Mouse (Mus musculus) intestine, embryonic 15.5 days (tissue): ENCODE data around the gene Gsdme. TPM values are rescaled to one million over a fixed set of nuclear protein-coding genes. Genes with fewer than 3 reads are reported as not detected.

Source experiments
- ATAC-seq: fragments of 200-750 bp; cut with Nextera tagmentation; 2 replicates; pipeline ENCODE4 v1.8.0; 2017; ENCODE audit warnings: moderate TSS enrichment, moderate library complexity
- H3K27ac ChIP-seq: fragments of 300-500 bp; sonication (generic); 2 replicates; pipeline ENCODE4 v1.5.1; 2015; ENCODE audit warnings: mild to moderate bottlenecking, inconsistent platforms
- H3K27me3 ChIP-seq: fragments of 300-500 bp; sonication (generic); replicated peaks from 2 replicates; pipeline ENCODE4 v1.6.1; 2015; ENCODE audit warnings: inconsistent platforms
- H3K36me3 ChIP-seq: fragments of 300-500 bp; sonication (generic); 2 replicates; pipeline ENCODE4 v1.6.1; 2015; ENCODE audit warnings: inconsistent platforms
- H3K4me1 ChIP-seq: fragments of 300-500 bp; sonication (generic); replicated peaks from 2 replicates; pipeline ENCODE4 v1.6.1; 2015; ENCODE audit warnings: inconsistent platforms
- H3K4me2 ChIP-seq: fragments of 300-500 bp; sonication (generic); replicated peaks from 2 replicates; pipeline ENCODE4 v1.6.1; 2015; ENCODE audit warnings: mild to moderate bottlenecking, inconsistent platforms
- H3K4me3 ChIP-seq: fragments of 300-500 bp; sonication (generic); replicated peaks from 2 replicates; pipeline ENCODE4 v1.5.1; 2015; ENCODE audit warnings: inconsistent platforms
- H3K9ac ChIP-seq: fragments of 300-500 bp; sonication (generic); 2 replicates; pipeline ENCODE4 v1.6.1; 2015; ENCODE audit warnings: inconsistent platforms
- H3K9me3 ChIP-seq: fragments of 300-500 bp; sonication (generic); 2 replicates; pipeline ENCODE4 v1.6.1; 2016; ENCODE audit warnings: inconsistent platforms
- WGBS: fragments of 180-500 bp; shearing (Covaris S2); methylation state at CpG from one replicate; pipeline ENCODE4 v1.1.7; 2015; 5-methylcytosine and 5-hydroxymethylcytosine counted together
- polyA plus RNA-seq: library from polyadenylated mRNA; unstranded; fragments of >200 nt; fragmentation: Nextera tagmentation; extraction: Ambion mirVana; gene quantifications from 2 replicates; pipeline ENCODE4 v1.2.1, GENCODE M21; 2015

Gene Gsdme
- polyA plus RNA-seq, 1 experiment from 2014 or later = 31.1 TPM

- Histone ChIP-seq H3K27me3 (no peaks in the 10 kb centered on the region), H3K9ac (no peak overlapping the region), H3K4me3 (no peak overlapping the region), H3K27ac (no peak overlapping the region), H3K4me1 (no peaks in the 10 kb centered on the region), H3K4me2 (no peak overlapping the region), H3K36me3 (no peaks in the 10 kb centered on the region), H3K9me3 (no peaks in the 10 kb centered on the region)
- 0 out of 2 replicates have a peak, but pooled peaks have one; percentile 55 for ATAC-seq
- 75% methylated on average over 7 of the region's 7 CpGs for WGBS
These were observed 16.0 kb upstream of the Gsdme start for GRCm38 (mm10) chr6:50279642-50280041.

GRCm38 (mm10) chr6:50273947-50274346, 10.3 kb upstream of the Gsdme start:
- WGBS = 74% methylated on average over 4 of the region's 4 CpGs
- ATAC-seq = no peak; the same call in 1 of the 2 replicates
- no peaks in the 10 kb centered on the region for H3K36me3 ChIP-seq

GRCm38 (mm10) chr6:50273416-50273815, 9.8 kb upstream of the Gsdme start:
- no peak for ATAC-seq
- no peaks in the 10 kb centered on the region for H3K4me1 ChIP-seq
- no peaks in the 10 kb centered on the region for H3K27me3 ChIP-seq
- no peak overlapping the region for H3K27ac ChIP-seq
- H3K9me3 ChIP-seq = no peaks in the 10 kb centered on the region
- no peak overlapping the region for H3K9ac ChIP-seq
- 83% methylated on average over 1 of the region's 1 CpGs for WGBS
- H3K4me3 ChIP-seq = no peak overlapping the region
- no peaks in the 10 kb centered on the region for H3K36me3 ChIP-seq
- no peak overlapping the region for H3K4me2 ChIP-seq

More at GRCm38 (mm10) chr6:50273947-50274346, 10.3 kb upstream of the Gsdme start:
- H3K9me3 ChIP-seq = no peaks in the 10 kb centered on the region
- no peak overlapping the region for H3K9ac ChIP-seq
- no peaks in the 10 kb centered on the region for H3K4me1 ChIP-seq
- no peak overlapping the region for H3K27ac ChIP-seq
- H3K4me2 ChIP-seq = no peak overlapping the region
- H3K4me3 ChIP-seq = no peak overlapping the region
- H3K27me3 ChIP-seq = no peaks in the 10 kb centered on the region

GRCm38 (mm10) chr6:50262310-50262709, 1.4 kb downstream of the Gsdme start:
- WGBS = 30% methylated on average over 7 of the region's 7 CpGs
- Histone ChIP-seq H3K4me3 (0 out of 2 replicates have a peak overlapping the region, but pooled peaks have one; percentile 51), H3K36me3 (no peaks in the 10 kb centered on the region), H3K27ac (no peak overlapping the region), H3K9ac (0 out of 2 replicates have a peak overlapping the region, but pooled peaks have one; percentile 53), H3K9me3 (no peaks in the 10 kb centered on the region), H3K4me2 (peak overlapping the region; percentile 81), H3K27me3 (no peaks in the 10 kb centered on the region), H3K4me1 (peaks cover 15% of the 10 kb centered on the region)
- ATAC-seq = 0 out of 2 replicates have a peak, but pooled peaks have one; percentile 16

- Histone ChIP-seq H3K4me1 (peaks cover 15% of the 10 kb centered on the region), H3K9ac (peak overlapping the region; percentile 53), H3K27me3 (no peaks in the 10 kb centered on the region), H3K4me3 (peak overlapping the region; percentile 51), H3K4me2 (peak overlapping the region; percentile 81), H3K27ac (no peak overlapping the region), H3K9me3 (no peaks in the 10 kb centered on the region), H3K36me3 (no peaks in the 10 kb centered on the region)
- no peak; the same call in 1 of the 2 replicates for ATAC-seq
- WGBS = 4% methylated on average over 6 of the region's 6 CpGs
These were observed 1.8 kb downstream of the Gsdme start for GRCm38 (mm10) chr6:50261922-50262261.

GRCm38 (mm10) chr6:50261201-50261921, 2.3 kb downstream of the Gsdme start:
- H3K27me3 ChIP-seq = no peaks in the 10 kb centered on the region
- peak overlapping the region; percentile 53 for H3K9ac ChIP-seq
- no peaks in the 10 kb centered on the region for H3K9me3 ChIP-seq
- H3K36me3 ChIP-seq = no peaks in the 10 kb centered on the region
- WGBS = 2% methylated on average over 35 of the region's 35 CpGs
- H3K4me3 ChIP-seq = peak overlapping the region; percentile 51
- H3K4me2 ChIP-seq = peak overlapping the region; percentile 81
- ATAC-seq = peak; percentile 93
- H3K27ac ChIP-seq = no peak overlapping the region
- H3K4me1 ChIP-seq = peaks cover 15% of the 10 kb centered on the region

GRCm38 (mm10) chr6:50255356-50255755, 8.3 kb downstream of the Gsdme start:
- Histone ChIP-seq H3K27me3 (no peaks in the 10 kb centered on the region), H3K4me3 (no peak overlapping the region), H3K9ac (no peak overlapping the region), H3K4me1 (no peaks in the 10 kb centered on the region), H3K27ac (no peak overlapping the region), H3K9me3 (no peaks in the 10 kb centered on the region), H3K36me3 (no peaks in the 10 kb centered on the region), H3K4me2 (no peak overlapping the region)
- 0 out of 2 replicates have a peak, but pooled peaks have one; percentile 23 for ATAC-seq
- WGBS = 69% methylated on average over 5 of the region's 5 CpGs

GRCm38 (mm10) chr6:50254723-50255184, 8.9 kb downstream of the Gsdme start:
- no peaks in the 10 kb centered on the region for H3K36me3 ChIP-seq
- ATAC-seq = peak; percentile 51; the same call in 1 of the 2 replicates
- no peaks in the 10 kb centered on the region for H3K27me3 ChIP-seq
- peak overlapping the region; percentile 3; the same call in 1 of the 2 replicates for H3K4me2 ChIP-seq
- H3K9me3 ChIP-seq = no peaks in the 10 kb centered on the region
- no peaks in the 10 kb centered on the region for H3K4me1 ChIP-seq
- H3K9ac ChIP-seq = no peak overlapping the region
- no peak overlapping the region for H3K27ac ChIP-seq
- H3K4me3 ChIP-seq = no peak overlapping the region
- WGBS = 24% methylated on average over 10 of the region's 10 CpGs

GRCm38 (mm10) chr6:50252690-50253089, 11.0 kb downstream of the Gsdme start:
- ATAC-seq = no peak
- H3K4me2 ChIP-seq = no peak overlapping the region
- H3K27me3 ChIP-seq = no peaks in the 10 kb centered on the region
- H3K9me3 ChIP-seq = no peaks in the 10 kb centered on the region
- no peak overlapping the region for H3K9ac ChIP-seq
- H3K4me3 ChIP-seq = no peak overlapping the region
- WGBS = 57% methylated on average over 5 of the region's 5 CpGs
- no peak overlapping the region for H3K27ac ChIP-seq
- no peaks in the 10 kb centered on the region for H3K4me1 ChIP-seq
- no peaks in the 10 kb centered on the region for H3K36me3 ChIP-seq

GRCm38 (mm10) chr6:50247791-50248190, 15.9 kb downstream of the Gsdme start:
- Histone ChIP-seq H3K9ac (no peak overlapping the region), H3K4me1 (no peaks in the 10 kb centered on the region), H3K27ac (no peak overlapping the region), H3K27me3 (no peaks in the 10 kb centered on the region), H3K9me3 (no peaks in the 10 kb centered on the region), H3K4me3 (no peak overlapping the region), H3K36me3 (no peaks in the 10 kb centered on the region), H3K4me2 (no peak overlapping the region)
- no peak for ATAC-seq
- 86% methylated on average over 4 of the region's 4 CpGs for WGBS

GRCm38 (mm10) chr6:50247356-50247755, 16.3 kb downstream of the Gsdme start:
- Histone ChIP-seq H3K27me3 (no peaks in the 10 kb centered on the region), H3K9me3 (no peaks in the 10 kb centered on the region), H3K4me2 (no peak overlapping the region), H3K9ac (no peak overlapping the region), H3K4me1 (no peaks in the 10 kb centered on the region), H3K36me3 (no peaks in the 10 kb centered on the region), H3K4me3 (no peak overlapping the region), H3K27ac (no peak overlapping the region)
- 71% methylated on average over 2 of the region's 2 CpGs for WGBS
- ATAC-seq = no peak

GRCm38 (mm10) chr6:50244967-50245366, 18.7 kb downstream of the Gsdme start:
- no peaks in the 10 kb centered on the region for H3K36me3 ChIP-seq
- 78% methylated on average over 4 of the region's 4 CpGs for WGBS
- no peak for ATAC-seq
- no peaks in the 10 kb centered on the region for H3K27me3 ChIP-seq
- no peak overlapping the region for H3K9ac ChIP-seq
- H3K4me3 ChIP-seq = no peak overlapping the region
- no peaks in the 10 kb centered on the region for H3K9me3 ChIP-seq
- H3K4me2 ChIP-seq = no peak overlapping the region
- H3K4me1 ChIP-seq = no peaks in the 10 kb centered on the region
- H3K27ac ChIP-seq = no peak overlapping the region

GRCm38 (mm10) chr6:50244126-50244525, 19.5 kb downstream of the Gsdme start:
- peak; percentile 51 for ATAC-seq
- H3K9ac ChIP-seq = no peak overlapping the region
- H3K4me2 ChIP-seq = no peak overlapping the region

More at GRCm38 (mm10) chr6:50244126-50244525, 19.5 kb downstream of the Gsdme start:
- H3K4me1 ChIP-seq = no peaks in the 10 kb centered on the region
- WGBS = 67% methylated on average over 4 of the region's 4 CpGs
- no peaks in the 10 kb centered on the region for H3K27me3 ChIP-seq
- H3K27ac ChIP-seq = no peak overlapping the region
- no peak overlapping the region for H3K4me3 ChIP-seq
- no peaks in the 10 kb centered on the region for H3K36me3 ChIP-seq
- no peaks in the 10 kb centered on the region for H3K9me3 ChIP-seq
